Mouse (Mus musculus): ENCODE results near the gene Vmn1r16.
"Not testable (repeated sequence)": the region's sequence is repeated elsewhere in the genome, so short reads cannot be mapped to it uniquely, and the experiment has no call there.

Vmn1r16 gene

DNA sequence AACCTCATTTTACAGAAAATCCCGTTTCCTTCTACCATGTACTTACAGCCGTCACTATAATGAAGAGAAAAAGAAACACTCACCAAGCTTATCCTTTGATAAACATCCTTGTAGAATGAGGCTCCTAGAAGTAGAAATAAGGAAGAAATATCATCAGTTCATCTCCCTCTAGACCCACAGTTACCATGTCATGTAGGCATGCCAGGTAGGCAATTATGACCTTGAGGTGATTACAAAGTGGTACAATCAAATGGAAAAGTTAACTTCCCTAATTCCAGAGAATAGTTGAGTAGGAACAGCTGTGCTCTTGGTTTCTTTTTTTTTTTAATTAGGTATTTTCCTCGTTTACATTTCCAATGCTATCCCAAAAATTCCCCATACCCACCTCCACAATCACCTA, at the start of gene Vmn1r16:
Vmn1r16 (minus strand) TSS at position 101 of the 400 bp plus-strand sequence.
- DNase-seq (ENCODE audit: low spot score): no peak

DNA sequence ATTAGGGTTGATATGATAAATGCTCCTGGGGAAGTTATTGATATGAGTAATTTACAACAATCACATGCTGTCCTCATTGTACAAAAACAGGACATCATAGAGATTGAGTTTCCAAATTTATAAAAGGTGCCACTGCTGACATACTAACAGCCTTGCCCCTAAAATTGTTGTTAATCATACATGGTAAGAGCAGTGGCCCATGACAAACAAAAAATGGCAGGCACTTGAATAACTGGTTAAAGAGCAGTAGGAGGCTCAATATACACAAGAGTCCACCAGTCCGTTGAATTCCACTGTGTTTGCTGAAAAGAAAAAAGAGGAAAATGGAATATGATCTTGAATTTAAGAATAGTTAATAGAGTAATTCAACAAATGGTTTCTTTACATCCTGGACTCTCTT, 38.2 kb upstream of the Vmn1r16 start:
- DNase-seq (ENCODE audit: low spot score): no peak

DNA sequence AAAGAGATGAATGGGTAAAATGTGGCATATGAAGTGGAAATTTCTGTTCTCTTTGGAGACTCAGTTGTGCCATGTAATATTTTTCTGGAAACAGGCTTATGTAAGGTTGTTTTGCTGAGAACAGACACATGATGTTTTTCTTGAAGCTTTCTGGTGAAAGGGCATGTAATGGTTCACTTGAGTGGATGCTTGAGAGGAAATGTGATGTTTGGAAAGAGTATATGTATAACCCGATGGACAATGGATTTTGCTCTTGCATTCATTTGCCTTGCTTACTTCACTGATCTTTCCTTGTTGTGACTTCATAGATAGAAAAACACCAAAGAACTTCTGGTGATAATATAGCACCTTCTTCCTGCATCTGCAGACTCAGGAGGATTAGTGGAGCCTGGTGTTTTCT, 36.6 kb upstream of the Vmn1r16 start:
- DNase-seq (ENCODE audit: low spot score): not testable (repeated sequence)

DNA sequence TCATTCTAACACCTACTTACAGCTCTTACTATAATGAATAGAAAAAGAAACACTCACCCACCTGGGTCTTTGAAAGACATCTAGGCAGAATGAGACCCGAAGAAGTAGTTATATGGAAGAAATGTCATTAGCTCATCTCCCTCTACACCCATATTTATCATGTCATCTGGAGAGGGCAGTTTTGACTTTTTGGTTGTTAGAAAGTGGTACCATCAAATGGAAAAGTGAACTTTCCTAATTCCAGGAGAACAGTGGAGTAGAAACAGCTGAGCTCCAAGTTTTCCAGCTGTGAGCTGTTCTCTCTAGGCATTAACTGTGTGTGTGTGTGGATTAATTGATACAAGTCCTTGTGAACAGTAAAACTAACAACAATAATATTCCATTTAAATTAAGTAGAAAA, 34.3 kb upstream of the Vmn1r16 start, which contains the start of gene Vmn1r17:
Vmn1r17 (minus strand) TSS at position 101 of the 400 bp plus-strand sequence.
- no peak for DNase-seq (ENCODE audit: low spot score)

DNA sequence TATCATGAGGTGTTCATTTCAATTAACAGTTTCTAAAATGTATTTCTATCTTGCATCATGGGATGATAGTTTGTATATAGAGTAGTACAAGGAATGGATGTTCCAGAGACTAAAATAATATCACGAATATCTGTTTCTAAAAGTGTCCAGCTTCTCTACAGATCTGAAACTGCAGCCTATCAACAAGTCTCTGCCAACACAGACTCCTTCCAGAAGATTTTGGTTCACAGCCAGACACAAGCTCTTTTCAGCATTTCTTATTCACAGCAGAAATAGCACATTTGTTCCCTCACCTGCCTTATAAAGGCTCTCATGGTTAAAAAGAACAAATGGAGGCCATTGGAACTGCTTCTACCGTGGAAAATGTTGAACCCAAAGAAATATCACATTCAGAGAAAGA, 27.6 kb upstream of the Vmn1r16 start:
- DNase-seq (ENCODE audit: low spot score): no peak

DNA sequence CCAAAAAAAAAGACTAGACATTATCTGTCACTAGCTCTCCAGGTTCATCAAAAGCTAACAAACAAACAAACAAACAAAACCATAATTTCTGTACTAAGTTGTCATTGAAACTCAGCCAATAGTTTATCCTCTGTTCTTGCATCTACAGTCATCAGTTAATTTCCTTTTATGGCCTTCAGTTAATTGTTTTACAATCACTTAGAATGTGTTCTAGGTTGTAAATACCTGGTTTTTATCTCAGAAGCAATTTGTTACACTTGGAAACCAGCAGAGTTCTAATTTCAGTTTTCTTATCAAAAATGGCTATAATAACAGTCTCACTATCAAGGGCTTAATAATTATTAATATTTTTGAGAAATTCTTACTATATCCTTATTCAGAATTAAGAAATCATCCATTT, 3.1 kb downstream of the Vmn1r16 start:
- no peak for DNase-seq (ENCODE audit: low spot score)

DNA sequence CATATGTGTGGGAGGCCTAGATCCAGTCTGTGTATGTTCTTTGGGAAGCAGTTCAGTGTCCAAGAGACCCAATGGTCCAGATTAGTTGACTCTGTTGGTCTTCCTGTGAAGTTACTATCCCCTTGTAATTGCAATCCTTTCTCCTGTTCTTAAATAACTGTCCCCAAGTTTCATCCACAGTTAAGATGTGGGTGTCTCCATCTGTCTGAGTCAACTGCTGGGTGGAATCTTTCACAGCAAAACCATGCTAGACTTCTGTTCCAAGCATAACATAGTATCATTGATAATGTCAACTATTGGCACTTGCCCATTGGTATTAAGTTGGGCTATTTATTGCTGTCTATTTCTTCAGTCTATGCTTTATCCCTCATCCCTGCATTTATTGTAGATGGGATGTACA, 50.3 kb downstream of the Vmn1r16 start:
- DNase-seq (ENCODE audit: low spot score): no peak

DNA sequence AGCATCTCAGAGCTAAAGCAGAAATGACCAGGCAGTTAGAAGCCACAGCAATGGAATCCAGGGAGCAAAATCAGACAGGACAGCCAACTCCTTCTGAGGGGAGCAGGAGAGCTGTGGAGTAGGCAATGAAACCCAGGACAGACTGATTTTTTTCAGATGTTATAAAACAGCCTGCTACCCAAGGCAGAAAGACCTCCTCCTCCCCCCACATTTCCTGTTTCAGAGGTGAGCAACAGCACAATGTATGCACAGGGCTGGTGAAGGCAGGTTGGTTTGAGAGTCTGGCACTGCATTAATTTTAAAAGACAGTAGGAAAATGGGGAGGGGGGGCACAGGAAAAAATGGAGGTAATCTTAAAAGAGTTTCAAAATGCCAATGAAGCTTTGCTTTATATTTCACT, 56.8 kb downstream of the Vmn1r16 start:
- DNase-seq (ENCODE audit: low spot score): no peak

DNA sequence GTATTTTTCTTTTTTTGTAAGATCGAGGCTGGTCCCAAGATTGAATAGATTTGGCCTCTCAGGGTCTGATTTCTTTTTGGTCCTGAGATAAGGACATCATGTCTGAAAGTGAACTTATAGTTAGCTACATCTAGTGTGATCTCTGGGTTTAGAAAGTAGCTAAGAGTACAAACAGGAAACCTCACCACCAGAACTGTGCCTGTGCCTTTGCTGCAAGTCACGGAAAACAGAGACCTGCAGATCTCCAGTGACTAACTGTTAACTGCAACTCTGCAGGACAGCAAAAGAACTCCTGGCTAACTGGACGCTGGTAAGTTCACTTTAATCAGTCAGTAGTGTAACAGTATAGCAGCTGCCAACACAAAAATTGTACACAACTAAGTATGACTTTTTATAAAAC, 57.4 kb downstream of the Vmn1r16 start:
- DNase-seq (ENCODE audit: low spot score): no peak

All from retina, embryonic 14.5 days (tissue).